Mouse (Mus musculus) embryonic facial prominence, embryonic 12.5 days (tissue): Measurements from ENCODE around the gene Nhsl1. TPM values are rescaled to one million over a fixed set of nuclear protein-coding genes. Genes with fewer than 3 reads are reported as not detected.
A peak's percentile ranks its signal among the peaks of the same experiment; 100 is the strongest.

Source experiments
- ATAC-seq: fragments of 200-750 bp; cut with Nextera tagmentation; 2 replicates; pipeline ENCODE4 v1.8.0; 2017; ENCODE audit not compliant: insufficient number of reproducible peaks, insufficient read depth, low FRiP score, low TSS enrichment
- H3K27ac ChIP-seq: fragments of 300-500 bp; sonication (generic); 2 replicates; pipeline ENCODE4 v1.5.1; 2016; ENCODE audit warnings: mild to moderate bottlenecking
- H3K27me3 ChIP-seq: fragments of 300-500 bp; sonication (generic); 2 replicates; pipeline ENCODE4 v1.6.1; 2016; ENCODE audit warnings: mild to moderate bottlenecking, moderate library complexity
- H3K36me3 ChIP-seq: fragments of 300-500 bp; sonication (generic); 2 replicates; pipeline ENCODE4 v1.6.1; 2016; ENCODE audit warnings: mild to moderate bottlenecking
- H3K4me1 ChIP-seq: fragments of 300-500 bp; sonication (generic); 2 replicates; pipeline ENCODE4 v1.6.1; 2016
- H3K4me2 ChIP-seq: fragments of 300-500 bp; sonication (generic); replicated peaks from 2 replicates; pipeline ENCODE4 v1.6.1; 2016; ENCODE audit warnings: mild to moderate bottlenecking, moderate library complexity
- H3K4me3 ChIP-seq: fragments of 300-500 bp; sonication (generic); 2 replicates; pipeline ENCODE4 v1.5.1; 2016; ENCODE audit warnings: mild to moderate bottlenecking
- H3K9ac ChIP-seq: fragments of 300-500 bp; sonication (generic); 2 replicates; pipeline ENCODE4 v1.6.1; 2016; ENCODE audit warnings: mild to moderate bottlenecking, moderate library complexity
- H3K9me3 ChIP-seq: fragments of 300-500 bp; sonication (generic); 2 replicates; pipeline ENCODE4 v1.6.1; 2016; ENCODE audit warnings: mild to moderate bottlenecking, moderate library complexity
- whole genome bisulfite sequencing: fragments of 180-500 bp; shearing (Covaris S2); methylation state at CpG from one replicate; pipeline ENCODE4 v1.1.7; 2016; 5-methylcytosine and 5-hydroxymethylcytosine counted together
- polyA plus RNA-seq: library from polyadenylated mRNA; unstranded; fragments of >200 nt; fragmentation: Nextera tagmentation; extraction: Ambion mirVana; gene quantifications from 2 replicates; pipeline ENCODE4 v1.2.1, GENCODE M21; 2016

Nhsl1 gene
- polyA plus RNA-seq, 1 experiment from 2014 or later: 10.2 TPM

DNA sequence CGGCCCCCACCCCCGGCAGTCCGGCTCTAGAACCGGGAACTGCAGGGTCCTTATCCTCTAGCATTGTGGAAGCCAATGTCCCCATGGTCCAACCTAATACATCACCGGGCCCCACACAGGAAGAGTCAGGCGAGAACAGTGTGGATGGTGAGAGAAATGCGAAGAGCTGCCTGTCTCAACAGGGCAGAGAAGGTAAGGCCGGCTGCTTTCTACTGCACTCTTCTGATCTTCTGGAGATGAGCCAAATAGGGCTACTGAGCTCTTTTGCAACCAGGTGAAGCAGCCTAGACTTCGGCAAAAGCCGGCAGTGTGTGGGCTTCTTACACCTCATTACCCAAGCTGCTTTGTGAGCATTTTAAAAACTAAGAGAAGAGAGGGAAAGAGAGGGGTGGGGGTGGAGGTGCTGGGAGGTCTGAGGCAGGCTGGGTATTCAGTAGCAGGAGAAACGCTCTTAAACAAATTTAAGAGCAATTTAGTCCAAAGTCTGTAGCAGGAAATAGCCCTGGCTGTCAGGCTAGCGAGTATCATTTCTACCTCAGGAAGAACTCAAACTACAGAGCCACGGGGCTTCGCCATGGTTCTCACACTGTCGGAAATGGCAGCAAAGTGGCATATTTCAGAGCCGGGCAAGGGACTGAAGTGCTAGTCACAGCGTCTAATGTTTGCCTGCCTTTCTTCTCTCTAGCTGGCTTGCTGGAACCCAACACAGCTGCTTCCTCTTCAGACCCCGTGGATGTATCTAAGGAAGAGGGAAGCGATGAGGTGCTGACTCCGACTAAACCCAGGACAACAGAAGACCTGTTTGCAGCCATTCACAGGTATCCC, 208.3 kb downstream of the Nhsl1 start:
- WGBS: 71% methylated on average over 20 of the region's 20 CpGs
- Histone ChIP-seq H3K36me3 (peaks cover 35% of the 10 kb centered on the region), H3K27me3 (no peaks in the 10 kb centered on the region), H3K4me2 (no peak overlapping the region), H3K4me1 (peaks cover 12% of the 10 kb centered on the region; the same call in 1 of the 2 replicates), H3K9ac (no peak overlapping the region), H3K9me3 (no peaks in the 10 kb centered on the region), H3K27ac (no peak overlapping the region), H3K4me3 (no peak overlapping the region)
- ATAC-seq: peak; percentile 33; the same call in 1 of the 2 replicates

- H3K27me3 ChIP-seq: no peaks in the 10 kb centered on the region
- H3K4me2 ChIP-seq: no peak overlapping the region
- H3K4me1 ChIP-seq: peaks cover 12% of the 10 kb centered on the region; the same call in 1 of the 2 replicates
- H3K27ac ChIP-seq: no peak overlapping the region
- H3K9me3 ChIP-seq: no peaks in the 10 kb centered on the region
- H3K36me3 ChIP-seq: peaks cover 36% of the 10 kb centered on the region
- no peak for ATAC-seq
- WGBS: 72% methylated on average over 7 of the region's 7 CpGs
- no peak overlapping the region for H3K9ac ChIP-seq
- no peak overlapping the region for H3K4me3 ChIP-seq
Observed at GRCm38 (mm10) chr10:18527766-18528165, 209.0 kb downstream of the Nhsl1 start.

- ATAC-seq: no peak
- no peaks in the 10 kb centered on the region for H3K9me3 ChIP-seq
- WGBS: 58% methylated on average over 5 of the region's 5 CpGs
- H3K4me1 ChIP-seq: peaks cover 12% of the 10 kb centered on the region; the same call in 1 of the 2 replicates
- peaks cover 36% of the 10 kb centered on the region for H3K36me3 ChIP-seq
- no peak overlapping the region for H3K4me3 ChIP-seq
- no peak overlapping the region for H3K4me2 ChIP-seq
- no peak overlapping the region for H3K9ac ChIP-seq
- no peaks in the 10 kb centered on the region for H3K27me3 ChIP-seq
- H3K27ac ChIP-seq: no peak overlapping the region
Observed at GRCm38 (mm10) chr10:18528475-18528874, 209.7 kb downstream of the Nhsl1 start.

DNA sequence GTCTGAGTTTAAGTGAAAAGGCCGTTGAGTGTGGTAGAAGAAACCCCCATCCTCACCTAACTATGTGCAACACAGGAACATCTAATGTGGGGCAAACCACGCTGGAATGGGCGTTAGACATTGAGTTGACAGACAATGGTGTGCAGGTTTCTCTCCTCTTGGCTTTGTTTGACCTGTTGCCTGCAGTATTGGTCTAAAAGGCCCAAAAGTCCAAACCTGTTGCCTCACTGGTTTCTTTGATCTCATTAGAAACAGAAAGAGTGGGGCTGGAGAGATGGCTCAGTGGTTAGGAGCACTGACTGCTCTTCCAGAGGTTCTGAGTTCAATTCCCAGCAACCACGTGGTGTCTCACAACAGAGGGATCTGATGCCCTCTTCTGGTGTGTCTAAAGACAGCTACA, 210.4 kb downstream of the Nhsl1 start:
- Histone ChIP-seq H3K9ac (no peak overlapping the region), H3K9me3 (no peaks in the 10 kb centered on the region), H3K4me2 (no peak overlapping the region), H3K27me3 (no peaks in the 10 kb centered on the region), H3K27ac (no peak overlapping the region), H3K4me1 (peaks cover 12% of the 10 kb centered on the region; the same call in 1 of the 2 replicates), H3K36me3 (peaks cover 30% of the 10 kb centered on the region), H3K4me3 (no peak overlapping the region)
- 79% methylated on average over 4 of the region's 4 CpGs for whole genome bisulfite sequencing
- ATAC-seq: no peak

DNA sequence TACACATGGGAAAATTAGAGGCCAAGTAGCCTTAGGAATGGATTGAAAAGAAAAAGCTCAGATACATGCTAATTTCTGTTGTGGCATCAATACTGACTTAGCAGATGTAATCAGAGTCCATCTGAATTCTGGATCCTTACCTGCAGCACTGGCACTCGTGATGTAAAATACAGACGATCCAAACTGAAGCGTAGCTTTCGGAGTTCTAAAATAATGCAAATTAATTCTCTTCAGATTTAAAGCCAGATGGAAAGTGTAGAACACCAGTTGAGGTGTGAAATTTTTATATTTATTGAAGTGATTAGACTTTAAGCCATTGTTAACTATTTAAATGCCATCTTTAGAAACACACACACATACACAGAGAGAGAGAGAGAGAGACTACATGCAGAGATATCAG, 211.4 kb downstream of the Nhsl1 start:
- no peak for ATAC-seq
- H3K4me1 ChIP-seq: peaks cover 12% of the 10 kb centered on the region; the same call in 1 of the 2 replicates
- WGBS: 91% methylated on average over 4 of the region's 4 CpGs
- no peaks in the 10 kb centered on the region for H3K27me3 ChIP-seq
- no peak overlapping the region for H3K27ac ChIP-seq
- H3K4me3 ChIP-seq: no peak overlapping the region
- H3K36me3 ChIP-seq: peaks cover 21% of the 10 kb centered on the region
- H3K4me2 ChIP-seq: no peak overlapping the region
- H3K9ac ChIP-seq: no peak overlapping the region
- H3K9me3 ChIP-seq: no peaks in the 10 kb centered on the region

- no peaks in the 10 kb centered on the region for H3K4me1 ChIP-seq
- ATAC-seq: no peak
- H3K9ac ChIP-seq: no peak overlapping the region
- H3K4me3 ChIP-seq: no peak overlapping the region
- peaks cover 14% of the 10 kb centered on the region for H3K36me3 ChIP-seq
- H3K27ac ChIP-seq: no peak overlapping the region
- no peak overlapping the region for H3K4me2 ChIP-seq
- WGBS: 48% methylated on average over 8 of the region's 8 CpGs
- H3K27me3 ChIP-seq: no peaks in the 10 kb centered on the region
- no peaks in the 10 kb centered on the region for H3K9me3 ChIP-seq
Observed at GRCm38 (mm10) chr10:18532293-18532692, 213.5 kb downstream of the Nhsl1 start.

GRCm38 (mm10) chr10:18536889-18537288, 218.1 kb downstream of the Nhsl1 start:
- no peak overlapping the region for H3K4me3 ChIP-seq
- no peak overlapping the region for H3K9ac ChIP-seq
- WGBS: 94% methylated on average over 2 of the region's 2 CpGs
- no peak overlapping the region for H3K27ac ChIP-seq
- no peak overlapping the region for H3K4me2 ChIP-seq
- ATAC-seq: no peak
- peaks cover 2% of the 10 kb centered on the region for H3K36me3 ChIP-seq
- H3K4me1 ChIP-seq: no peaks in the 10 kb centered on the region
- H3K27me3 ChIP-seq: no peaks in the 10 kb centered on the region
- no peaks in the 10 kb centered on the region for H3K9me3 ChIP-seq

GRCm38 (mm10) chr10:18545309-18545708, 226.5 kb downstream of the Nhsl1 start:
- Histone ChIP-seq H3K36me3 (no peaks in the 10 kb centered on the region), H3K9me3 (no peaks in the 10 kb centered on the region), H3K4me2 (peak overlapping the region; percentile 70), H3K4me3 (peak overlapping the region; percentile 58), H3K4me1 (0 out of 2 replicates have a peak, but pooled peaks cover 3% of the 10 kb centered on the region), H3K27ac (no peak overlapping the region), H3K9ac (peak overlapping the region; percentile 60), H3K27me3 (no peaks in the 10 kb centered on the region)
- WGBS: 5% methylated on average over 13 of the region's 13 CpGs
- no peak for ATAC-seq

DNA sequence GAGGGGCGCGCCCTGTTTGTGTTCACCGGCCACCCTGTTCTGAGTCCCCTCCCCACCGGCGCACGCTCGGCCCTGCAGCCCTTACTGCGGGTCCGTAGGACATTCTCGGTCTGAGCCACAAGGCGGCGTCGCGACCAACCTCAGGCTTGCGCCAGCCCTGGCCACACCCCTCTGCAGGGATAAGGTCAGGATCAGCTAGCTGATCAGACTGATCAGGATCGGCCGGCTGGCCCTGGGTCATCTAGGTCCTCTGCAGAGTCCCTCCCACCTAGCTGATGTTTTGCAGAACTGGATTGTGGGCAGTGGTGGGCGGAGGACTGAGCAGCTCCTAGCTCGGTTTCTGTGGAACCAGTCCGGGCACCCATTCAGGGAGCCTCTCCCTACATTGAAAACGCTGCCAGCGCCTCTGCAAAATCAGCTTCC, 227.0 kb downstream of the Nhsl1 start, which contains the start of gene Hebp2:
TSS of gene Hebp2 (minus strand) at position 264 of the 423 bp plus-strand sequence.
- Histone ChIP-seq H3K9ac (peak within 1 kb of the TSS; percentile 60), H3K9me3 (no peaks in the 10 kb centered on the region), H3K27ac (no peak within 1 kb of the TSS), H3K4me2 (peak within 1 kb of the TSS; percentile 70), H3K36me3 (no peaks in the 10 kb centered on the region), H3K4me1 (0 out of 2 replicates have a peak, but pooled peaks cover 3% of the 10 kb centered on the region), H3K27me3 (no peaks in the 10 kb centered on the region), H3K4me3 (peak within 1 kb of the TSS; percentile 58)
- peak; percentile 80 for ATAC-seq
- WGBS: 1% methylated on average over 22 of the region's 22 CpGs

- H3K4me2 ChIP-seq: no peak overlapping the region
- WGBS: 84% methylated on average over 4 of the region's 4 CpGs
- H3K4me3 ChIP-seq: no peak overlapping the region
- H3K27me3 ChIP-seq: no peaks in the 10 kb centered on the region
- no peak overlapping the region for H3K27ac ChIP-seq
- no peaks in the 10 kb centered on the region for H3K36me3 ChIP-seq
- H3K9ac ChIP-seq: no peak overlapping the region
- H3K9me3 ChIP-seq: no peaks in the 10 kb centered on the region
- H3K4me1 ChIP-seq: 0 out of 2 replicates have a peak, but pooled peaks cover 3% of the 10 kb centered on the region
- ATAC-seq: no peak
Observed at GRCm38 (mm10) chr10:18547381-18547780, 228.6 kb downstream of the Nhsl1 start.

DNA sequence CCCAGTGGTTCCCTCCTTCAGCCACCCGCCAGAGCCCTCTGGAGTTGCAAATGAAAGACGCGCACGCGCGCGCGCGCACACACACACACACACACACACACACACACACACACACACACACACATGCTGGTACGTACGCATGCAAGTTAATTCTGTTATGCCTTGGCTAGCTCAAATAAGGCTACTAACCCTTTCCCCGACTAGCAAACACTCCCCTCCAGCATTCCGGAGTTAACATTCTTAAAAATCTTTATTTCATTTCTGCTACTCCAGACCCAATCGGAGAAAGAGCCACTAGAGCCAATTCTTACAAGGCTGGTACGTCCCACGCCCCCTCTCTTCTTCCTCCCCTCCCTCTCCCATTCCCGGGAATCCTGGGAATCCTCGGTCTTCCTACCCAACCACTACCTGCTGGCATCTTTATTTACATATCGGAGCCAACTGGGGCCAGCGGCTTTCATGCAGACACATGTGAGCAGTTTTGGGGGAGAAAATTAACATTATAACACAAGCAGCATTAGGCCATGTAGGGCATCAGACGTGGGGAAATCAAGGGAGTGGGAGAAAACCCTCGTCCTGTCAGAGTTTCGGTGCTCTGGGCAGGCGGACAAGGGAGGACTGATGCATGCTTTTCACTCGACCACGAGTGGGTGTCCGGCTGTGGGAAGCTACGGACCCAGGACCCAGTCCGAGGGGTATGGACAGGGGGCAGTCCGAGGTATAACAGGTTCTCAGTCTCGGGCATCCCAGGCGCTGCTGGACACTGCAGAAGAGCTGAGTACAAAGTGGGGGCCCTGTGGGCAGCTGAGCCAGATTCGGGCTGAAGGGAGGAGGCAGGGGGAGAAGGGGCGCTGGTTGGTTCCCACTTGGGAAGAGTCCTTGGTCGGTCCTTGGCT, 230.8 kb downstream of the Nhsl1 start:
- no peaks in the 10 kb centered on the region for H3K9me3 ChIP-seq
- no peaks in the 10 kb centered on the region for H3K27me3 ChIP-seq
- ATAC-seq: no peak; the same call in 1 of the 2 replicates
- peak overlapping the region; percentile 63 for H3K4me2 ChIP-seq
- no peak overlapping the region for H3K27ac ChIP-seq
- H3K4me3 ChIP-seq: peak overlapping the region; percentile 40
- H3K9ac ChIP-seq: no peak overlapping the region
- H3K36me3 ChIP-seq: no peaks in the 10 kb centered on the region
- WGBS: 6% methylated on average over 35 of the region's 35 CpGs
- H3K4me1 ChIP-seq: 0 out of 2 replicates have a peak, but pooled peaks cover 3% of the 10 kb centered on the region
